Mouse (Mus musculus) intestine, embryonic 15.5 days (tissue): Measurements from ENCODE around the gene Gstm5. TPM values are rescaled to one million over a fixed set of nuclear protein-coding genes. Genes with fewer than 3 reads are reported as not detected.

ENCODE experiments used
- ATAC-seq: fragments of 200-750 bp; cut with Nextera tagmentation; 2 replicates; pipeline ENCODE4 v1.8.0; 2017; ENCODE audit warnings: moderate TSS enrichment, moderate library complexity
- H3K27ac ChIP-seq: fragments of 300-500 bp; sonication (generic); 2 replicates; pipeline ENCODE4 v1.5.1; 2015; ENCODE audit warnings: mild to moderate bottlenecking, inconsistent platforms
- H3K27me3 ChIP-seq: fragments of 300-500 bp; sonication (generic); replicated peaks from 2 replicates; pipeline ENCODE4 v1.6.1; 2015; ENCODE audit warnings: inconsistent platforms
- H3K36me3 ChIP-seq: fragments of 300-500 bp; sonication (generic); 2 replicates; pipeline ENCODE4 v1.6.1; 2015; ENCODE audit warnings: inconsistent platforms
- H3K4me1 ChIP-seq: fragments of 300-500 bp; sonication (generic); replicated peaks from 2 replicates; pipeline ENCODE4 v1.6.1; 2015; ENCODE audit warnings: inconsistent platforms
- H3K4me2 ChIP-seq: fragments of 300-500 bp; sonication (generic); replicated peaks from 2 replicates; pipeline ENCODE4 v1.6.1; 2015; ENCODE audit warnings: mild to moderate bottlenecking, inconsistent platforms
- H3K4me3 ChIP-seq: fragments of 300-500 bp; sonication (generic); replicated peaks from 2 replicates; pipeline ENCODE4 v1.5.1; 2015; ENCODE audit warnings: inconsistent platforms
- H3K9ac ChIP-seq: fragments of 300-500 bp; sonication (generic); 2 replicates; pipeline ENCODE4 v1.6.1; 2015; ENCODE audit warnings: inconsistent platforms
- H3K9me3 ChIP-seq: fragments of 300-500 bp; sonication (generic); 2 replicates; pipeline ENCODE4 v1.6.1; 2016; ENCODE audit warnings: inconsistent platforms
- WGBS: fragments of 180-500 bp; shearing (Covaris S2); methylation state at CpG from one replicate; pipeline ENCODE4 v1.1.7; 2015; 5-methylcytosine and 5-hydroxymethylcytosine counted together
- polyA plus RNA-seq: library from polyadenylated mRNA; unstranded; fragments of >200 nt; fragmentation: Nextera tagmentation; extraction: Ambion mirVana; gene quantifications from 2 replicates; pipeline ENCODE4 v1.2.1, GENCODE M21; 2015

The Gstm5 gene
- polyA plus RNA-seq: 173 and 186 TPM in 2 replicates

GRCm38 (mm10) chr3:107895720-107896569 is at the start of gene Gstm5:
Gene Gstm5, plus strand, starts transcription at chr3:107895821.
- Histone ChIP-seq H3K36me3 (peaks cover 9% of the 10 kb centered on the region; the same call in 1 of the 2 replicates), H3K27me3 (no peaks in the 10 kb centered on the region), H3K9me3 (no peaks in the 10 kb centered on the region), H3K4me3 (peak within 1 kb of the TSS; percentile 67), H3K27ac (peak within 1 kb of the TSS; percentile 73), H3K4me1 (peaks cover 7% of the 10 kb centered on the region), H3K4me2 (peak within 1 kb of the TSS; percentile 90), H3K9ac (peak within 1 kb of the TSS; percentile 80)
- ATAC-seq: peak; percentile 96
- WGBS: 5% methylated on average over 40 of the region's 40 CpGs

GRCm38 (mm10) chr3:107846175-107846574 is 49.4 kb upstream of the Gstm5 start:
- no peak for ATAC-seq
- whole genome bisulfite sequencing: 86% methylated on average over 1 of the region's 1 CpGs
- no peaks in the 10 kb centered on the region for H3K36me3 ChIP-seq

GRCm38 (mm10) chr3:107846835-107847234 is 48.8 kb upstream of the Gstm5 start:
- H3K9me3 ChIP-seq: no peaks in the 10 kb centered on the region
- 49% methylated on average over 3 of the region's 3 CpGs for WGBS

More at GRCm38 (mm10) chr3:107846175-107846574, 49.4 kb upstream of the Gstm5 start:
- Histone ChIP-seq H3K27ac (no peak overlapping the region), H3K4me1 (peaks cover 14% of the 10 kb centered on the region), H3K27me3 (no peaks in the 10 kb centered on the region), H3K9me3 (no peaks in the 10 kb centered on the region), H3K4me3 (no peak overlapping the region), H3K4me2 (no peak overlapping the region), H3K9ac (no peak overlapping the region)

GRCm38 (mm10) chr3:107848126-107848525 is 47.5 kb upstream of the Gstm5 start:
- no peaks in the 10 kb centered on the region for H3K9me3 ChIP-seq
- peaks cover 14% of the 10 kb centered on the region for H3K4me1 ChIP-seq
- no peak overlapping the region for H3K4me2 ChIP-seq
- WGBS: 40% methylated on average over 4 of the region's 4 CpGs
- no peaks in the 10 kb centered on the region for H3K27me3 ChIP-seq
- H3K9ac ChIP-seq: no peak overlapping the region
- H3K27ac ChIP-seq: no peak overlapping the region
- H3K4me3 ChIP-seq: no peak overlapping the region
- no peaks in the 10 kb centered on the region for H3K36me3 ChIP-seq
- no peak for ATAC-seq

More at GRCm38 (mm10) chr3:107846835-107847234, 48.8 kb upstream of the Gstm5 start:
- H3K27me3 ChIP-seq: no peaks in the 10 kb centered on the region
- no peak overlapping the region for H3K4me2 ChIP-seq
- ATAC-seq: no peak
- no peaks in the 10 kb centered on the region for H3K36me3 ChIP-seq
- no peak overlapping the region for H3K27ac ChIP-seq
- H3K9ac ChIP-seq: no peak overlapping the region
- H3K4me3 ChIP-seq: no peak overlapping the region
- peaks cover 14% of the 10 kb centered on the region for H3K4me1 ChIP-seq

GRCm38 (mm10) chr3:107849000-107849692 is 46.5 kb upstream of the Gstm5 start:
- H3K27ac ChIP-seq: no peak overlapping the region
- peaks cover 14% of the 10 kb centered on the region for H3K4me1 ChIP-seq
- no peak overlapping the region for H3K9ac ChIP-seq
- 74% methylated on average over 6 of the region's 6 CpGs for WGBS
- ATAC-seq: no peak
- no peaks in the 10 kb centered on the region for H3K9me3 ChIP-seq
- no peak overlapping the region for H3K4me2 ChIP-seq
- H3K4me3 ChIP-seq: no peak overlapping the region
- no peaks in the 10 kb centered on the region for H3K36me3 ChIP-seq
- H3K27me3 ChIP-seq: no peaks in the 10 kb centered on the region

GRCm38 (mm10) chr3:107849693-107850031 is 46.0 kb upstream of the Gstm5 start:
- Histone ChIP-seq H3K4me1 (peaks cover 14% of the 10 kb centered on the region), H3K9ac (no peak overlapping the region), H3K4me2 (no peak overlapping the region), H3K27me3 (no peaks in the 10 kb centered on the region), H3K4me3 (no peak overlapping the region), H3K36me3 (no peaks in the 10 kb centered on the region), H3K9me3 (no peaks in the 10 kb centered on the region), H3K27ac (no peak overlapping the region)
- WGBS: 92% methylated on average over 2 of the region's 2 CpGs
- no peak for ATAC-seq

- Histone ChIP-seq H3K9ac (no peak overlapping the region), H3K4me1 (peaks cover 14% of the 10 kb centered on the region), H3K9me3 (no peaks in the 10 kb centered on the region), H3K36me3 (no peaks in the 10 kb centered on the region), H3K4me3 (no peak overlapping the region), H3K27ac (no peak overlapping the region; the same call in 1 of the 2 replicates), H3K27me3 (no peaks in the 10 kb centered on the region), H3K4me2 (peak overlapping the region; percentile 33)
- peak; percentile 75 for ATAC-seq
- 17% methylated on average over 12 of the region's 12 CpGs for WGBS
These were observed 45.1 kb upstream of the Gstm5 start for GRCm38 (mm10) chr3:107850418-107851031.

- no peak overlapping the region for H3K4me3 ChIP-seq
- H3K4me1 ChIP-seq: peaks cover 17% of the 10 kb centered on the region
- ATAC-seq: no peak
- no peaks in the 10 kb centered on the region for H3K9me3 ChIP-seq
- H3K4me2 ChIP-seq: no peak overlapping the region
- no peaks in the 10 kb centered on the region for H3K36me3 ChIP-seq
- H3K9ac ChIP-seq: no peak overlapping the region
- H3K27ac ChIP-seq: no peak overlapping the region
- WGBS: 48% methylated on average over 7 of the region's 7 CpGs
- H3K27me3 ChIP-seq: no peaks in the 10 kb centered on the region
These were observed 42.8 kb upstream of the Gstm5 start for GRCm38 (mm10) chr3:107852786-107853185.

- Histone ChIP-seq H3K27ac (no peak overlapping the region), H3K4me2 (no peak overlapping the region), H3K4me3 (no peak overlapping the region), H3K36me3 (no peaks in the 10 kb centered on the region), H3K4me1 (peaks cover 19% of the 10 kb centered on the region), H3K9me3 (no peaks in the 10 kb centered on the region), H3K9ac (no peak overlapping the region), H3K27me3 (no peaks in the 10 kb centered on the region)
- no peak for ATAC-seq
- 76% methylated on average over 17 of the region's 17 CpGs for WGBS
These were observed 42.1 kb upstream of the Gstm5 start for GRCm38 (mm10) chr3:107853232-107854181.

GRCm38 (mm10) chr3:107855368-107855767 is 40.3 kb upstream of the Gstm5 start:
- Histone ChIP-seq H3K9ac (no peak overlapping the region), H3K9me3 (no peaks in the 10 kb centered on the region), H3K4me3 (no peak overlapping the region), H3K27ac (no peak overlapping the region), H3K36me3 (no peaks in the 10 kb centered on the region), H3K4me1 (peaks cover 12% of the 10 kb centered on the region), H3K27me3 (no peaks in the 10 kb centered on the region), H3K4me2 (no peak overlapping the region)
- 84% methylated on average over 13 of the region's 13 CpGs for WGBS
- no peak for ATAC-seq

GRCm38 (mm10) chr3:107857646-107858045 is 38.0 kb upstream of the Gstm5 start:
- H3K4me2 ChIP-seq: no peak overlapping the region
- H3K27me3 ChIP-seq: no peaks in the 10 kb centered on the region
- ATAC-seq: peak; percentile 32; the same call in 1 of the 2 replicates
- H3K9ac ChIP-seq: no peak overlapping the region
- no peak overlapping the region for H3K4me3 ChIP-seq
- H3K9me3 ChIP-seq: no peaks in the 10 kb centered on the region
- 38% methylated on average over 6 of the region's 6 CpGs for WGBS
- H3K36me3 ChIP-seq: no peaks in the 10 kb centered on the region
- H3K27ac ChIP-seq: no peak overlapping the region
- peaks cover 5% of the 10 kb centered on the region; the same call in 1 of the 2 replicates for H3K4me1 ChIP-seq
